ENCODE assay signal across 8 mouse cellular contexts in genomic region chrX:101131992-101132791, GRCm38 (mm10). TPM values are rescaled to one million over a fixed set of nuclear protein-coding genes. Genes with fewer than 3 reads are reported as not detected.
DNase-seq lines count a peak whose midpoint lies in the region; ATAC-seq and TF ChIP-seq lines count a peak whose summit lies in the region.

No protein-coding gene starts in this region.

- H3K4me3 ChIP-seq in heart, embryonic 14.5 days (ENCODE audit: control insufficient read depth in 1 of 2, insufficient read depth in 1 of 2, low read depth in 1 of 2, low read length in 2 of 2), result peak overlapping the region in 1 of 2 experiments; percentile 19; a peak in 1 of 4 replicates
- H3K4me3 ChIP-seq in layer of hippocampus, adult 2 months, result peak overlapping the region; percentile 52
- peak overlapping the region; percentile 18 for H3K4me3 ChIP-seq in stomach, postnatal 0 days (ENCODE audit: low read depth, low read length)

- TF ChIP-seq EP300 in stomach, postnatal 0 days (optimal IDR thresholded peaks at IDR 0.05), result no peak

- CTCF ChIA-PET in Patski (lab: Charles Lee), result interaction anchor here (0.7 to 2.7 kb wide), 18 partner anchors 11 to 354 kb away, joined by 3 to 13 read pairs (median 4); partner anchors contain the start of gene Snx12

- peak overlapping the region; percentile 54 for H3K4me2 ChIP-seq in heart, embryonic 14.5 days (ENCODE audit: low read length)
- peak overlapping the region; percentile 26; the same call in 1 of the 2 replicates for H3K4me2 ChIP-seq in stomach, postnatal 0 days (replicated peaks; ENCODE audit: low read depth)

- no peak overlapping the region for H3K9ac ChIP-seq in heart, embryonic 14.5 days (ENCODE audit: low read length)
- H3K9ac ChIP-seq in stomach, postnatal 0 days (ENCODE audit: low read length), result no peak overlapping the region

- ATAC-seq in frontal cortex, adult (ENCODE audit: low TSS enrichment), result peak; percentile 72
- ATAC-seq in Patski, result no peak
- ATAC-seq in heart, embryonic 14.5 days (ENCODE audit: insufficient number of reproducible peaks, insufficient read depth, low FRiP score, low read depth), result no peak
- ATAC-seq in megakaryocyte-erythroid progenitor cell, adult 5-6 weeks (replicated peaks; ENCODE audit: low FRiP score, low TSS enrichment, poor library complexity, severe bottlenecking), result peak; percentile 87
- ATAC-seq in stomach, postnatal 0 days (ENCODE audit: low FRiP score, low TSS enrichment), result no peak

- WGBS in heart, embryonic 14.5 days, result 38% methylated on average over 12 of the region's 12 CpGs
- 33% methylated on average over 12 of the region's 12 CpGs for WGBS in stomach, postnatal 0 days

- in situ Hi-C loops in Patski (cut with MboI; ENCODE audit: low pct_unique_long_range_greater_than_20kb), result loop anchor here (5.0 to 25.0 kb wide), 3 partner anchors 153 to 380 kb away; no protein-coding TSS in a partner anchor

- peaks cover 17% of the 10 kb centered on the region for H3K27me3 ChIP-seq in Patski
- no peaks in the 10 kb centered on the region for H3K27me3 ChIP-seq in heart, embryonic 14.5 days (ENCODE audit: control insufficient read depth, insufficient read depth, low read length)
- H3K27me3 ChIP-seq in stomach, postnatal 0 days (ENCODE audit: control insufficient read depth, insufficient read depth, low read length), result no peaks in the 10 kb centered on the region

- no peaks in the 10 kb centered on the region for H3K9me3 ChIP-seq in heart, embryonic 14.5 days (ENCODE audit: control insufficient read depth, low read length)
- H3K9me3 ChIP-seq in stomach, postnatal 0 days (ENCODE audit: control insufficient read depth, low read length), result no peaks in the 10 kb centered on the region

- TF ChIP-seq CTCF in Patski (IDR thresholded peaks at IDR 0.05), result peak; percentile 60
- peak; percentile 81 for TF ChIP-seq CTCF in layer of hippocampus, adult 2 months (conservative IDR thresholded peaks at IDR 0.05)
- peak; percentile 75 for TF ChIP-seq CTCF in stomach, postnatal 0 days (IDR thresholded peaks at IDR 0.05; ENCODE audit: low read depth)

- no peak for DNase-seq in frontal cortex, postnatal 14 days (ENCODE audit: low spot score in 2 of 2)
- no peak for DNase-seq in Patski (ENCODE audit: low read depth, low spot score)
- peak; percentile 48 for DNase-seq in embryo, embryonic 10 days (ENCODE audit: low spot score)
- DNase-seq in layer of hippocampus, adult 2 months (ENCODE audit: low spot score in 2 of 2), result peak in 1 of 2 experiments; percentile 14
- no peak for DNase-seq in stomach, postnatal 0 days (ENCODE audit: low spot score)

- no peaks in the 10 kb centered on the region for H3K36me3 ChIP-seq in heart, embryonic 14.5 days (ENCODE audit: control insufficient read depth, insufficient read depth, low read length)
- H3K36me3 ChIP-seq in stomach, postnatal 0 days (ENCODE audit: control insufficient read depth, insufficient read depth, low read length), result no peaks in the 10 kb centered on the region

- POLR2A ChIA-PET in Patski (lab: Charles Lee), result interaction anchor here (0.7 kb wide), 2 partner anchors 43 to 121 kb away, joined by 3 to 4 read pairs; no protein-coding TSS in a partner anchor

- no peak overlapping the region for H3K27ac ChIP-seq in heart, embryonic 14.5 days (replicated peaks in 1 of 2; ENCODE audit: control insufficient read depth in 1 of 2, insufficient read depth in 1 of 2, low read depth in 2 of 2, low read length in 2 of 2)
- H3K27ac ChIP-seq in layer of hippocampus, adult 2 months, result peak overlapping the region; percentile 67; the same call in 1 of the 2 replicates
- no peak overlapping the region for H3K27ac ChIP-seq in stomach, postnatal 0 days (replicated peaks)

- no peaks in the 10 kb centered on the region for H3K4me1 ChIP-seq in heart, embryonic 14.5 days (ENCODE audit: control insufficient read depth in 2 of 2, insufficient read depth in 2 of 2, low read length in 2 of 2)
- H3K4me1 ChIP-seq in stomach, postnatal 0 days (replicated peaks; ENCODE audit: control insufficient read depth, insufficient read depth), result no peaks in the 10 kb centered on the region

RNA-seq across cellular contexts. Expression of gene Slc7a3, which starts 46.4 kb away (rescaled TPM):
- 0.59 TPM for polyA plus RNA-seq in Patski (2021)
- polyA plus RNA-seq in heart, embryonic 14.5 days (2014; fragmentation: Nextera tagmentation; extraction: Ambion mirVana), result 0.67 and 1.0 TPM in 2 replicates
- 1 to 10 TPM; 4.9 to 5.4 TPM for total RNA-seq in layer of hippocampus, adult 2 months (2021)
- 2.0 TPM in 1 of 2 replicates, not detected in the other for total RNA-seq in megakaryocyte-erythroid progenitor cell, adult 5-6 weeks (2014; fragmentation: Nextera tagmentation)
- 0.34 TPM in 1 of 2 replicates, not detected in the other for total RNA-seq in megakaryocyte-erythroid progenitor cell, adult 5-6 weeks (2017)
- 1.8 and 2.1 TPM in 2 replicates for polyA plus RNA-seq in stomach, postnatal 0 days (2015; fragmentation: Nextera tagmentation; extraction: Ambion mirVana)

Comparison
In these comparisons a context has a peak if more than half of its experiments do, and no peak if none do; other contexts are left out.
1. ATAC-seq: peak in frontal cortex, adult (single experiment) and megakaryocyte-erythroid progenitor cell, adult 5-6 weeks (single experiment); none in Patski (single experiment), heart, embryonic 14.5 days (single experiment) and stomach, postnatal 0 days (single experiment).
2. Peak in every context shown above with its lines, with median percentiles within 50 percentile points of each other: CTCF ChIP-seq.